Mouse (Mus musculus) hindbrain, embryonic 10.5 days (tissue): ENCODE data around the gene Vmn1r45. TPM values are rescaled to one million over a fixed set of nuclear protein-coding genes. Genes with fewer than 3 reads are reported as not detected.
"Not testable (repeated sequence)": the region's sequence is repeated elsewhere in the genome, so short reads cannot be mapped to it uniquely, and the experiment has no call there.

Experiments used
- DNase-seq: peaks from one replicate; pipeline ENCODE4 v3.0.0-alpha.2; 2017; ENCODE audit warnings: low spot score
- H3K27ac ChIP-seq: fragments of 300-500 bp; sonication (generic); 2 replicates; pipeline ENCODE4 v1.5.1; 2016; ENCODE audit warnings: mild to moderate bottlenecking, moderate library complexity
- H3K27me3 ChIP-seq: fragments of 300-500 bp; sonication (generic); 2 replicates; pipeline ENCODE4 v1.6.1; 2016; ENCODE audit warnings: mild to moderate bottlenecking; ENCODE audit not compliant: poor library complexity, insufficient read depth, severe bottlenecking
- H3K36me3 ChIP-seq: fragments of 300-500 bp; sonication (generic); 2 replicates; pipeline ENCODE4 v1.6.1; 2016; ENCODE audit warnings: mild to moderate bottlenecking, moderate library complexity
- H3K4me1 ChIP-seq: fragments of 300-500 bp; sonication (generic); replicated peaks from 2 replicates; pipeline ENCODE4 v1.6.1; 2016; ENCODE audit warnings: mild to moderate bottlenecking
- H3K4me3 ChIP-seq: fragments of 300-500 bp; sonication (generic); 2 replicates; pipeline ENCODE4 v1.5.1; 2016; ENCODE audit warnings: mild to moderate bottlenecking, moderate library complexity
- H3K9me3 ChIP-seq: fragments of 300-500 bp; sonication (generic); 2 replicates; pipeline ENCODE4 v1.6.1; 2016; ENCODE audit warnings: mild to moderate bottlenecking, moderate library complexity
- WGBS: fragments of 180-500 bp; shearing (Covaris S2); methylation state at CpG from one replicate; pipeline ENCODE4 v1.1.7; 2016; 5-methylcytosine and 5-hydroxymethylcytosine counted together
- polyA plus RNA-seq: library from polyadenylated mRNA; unstranded; fragments of >200 nt; fragmentation: Nextera tagmentation; extraction: Ambion mirVana; gene quantifications from 2 replicates; pipeline ENCODE4 v1.2.1, GENCODE M21; 2016

Gene Vmn1r45
- not detected in 2 replicates for polyA plus RNA-seq

DNA sequence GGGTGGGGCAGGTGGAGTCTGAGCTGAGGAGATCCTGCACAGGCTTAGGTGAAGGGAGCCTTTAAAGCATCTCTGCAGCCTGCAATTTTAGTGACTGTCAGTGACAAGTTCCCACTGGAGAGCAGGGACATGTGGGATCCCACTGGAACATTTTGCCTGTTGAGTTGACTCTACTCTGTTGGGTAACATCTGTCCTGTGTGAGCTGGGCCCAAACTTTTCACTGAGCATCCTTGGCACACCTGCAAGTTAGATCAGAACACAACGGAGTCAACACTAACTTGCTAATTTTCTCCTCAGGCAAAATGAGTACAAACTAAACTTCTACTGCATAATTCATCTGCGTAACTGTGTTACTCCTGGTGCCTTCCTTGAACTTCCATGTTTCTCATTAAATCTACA, at the start of gene Vmn1r45:
TSS of gene Vmn1r45 (minus strand) at position 101 of the 400 bp plus-strand sequence.
- WGBS, result 92% methylated on average over 2 of the region's 2 CpGs
- DNase-seq, result not testable (repeated sequence)

GRCm38 (mm10) chr6:89985989-89986388, 45.6 kb upstream of the Vmn1r45 start:
- DNase-seq, result no peak
- Histone ChIP-seq H3K4me1 (no peaks in the 10 kb centered on the region), H3K27ac (no peak overlapping the region), H3K36me3 (no peaks in the 10 kb centered on the region), H3K9me3 (peaks cover 33% of the 10 kb centered on the region), H3K4me3 (no peak overlapping the region), H3K27me3 (no peaks in the 10 kb centered on the region)
- WGBS, result 10% methylated on average over 1 of the region's 1 CpGs

More for the DNA sequence above, at the start of gene Vmn1r45:
- H3K27ac ChIP-seq, H3K4me3 ChIP-seq, H3K4me1 ChIP-seq, H3K27me3 ChIP-seq, H3K36me3 ChIP-seq: not testable (repeated sequence)
- peaks cover 13% of the 10 kb centered on the region for H3K9me3 ChIP-seq

GRCm38 (mm10) chr6:89969013-89969412, 28.6 kb upstream of the Vmn1r45 start, which contains the start of gene Vmn1r46:
Gene Vmn1r46 (plus strand): TSS chr6:89969313.
- no peak within 1 kb of the TSS for H3K4me3 ChIP-seq
- no peaks in the 10 kb centered on the region for H3K4me1 ChIP-seq
- H3K27me3 ChIP-seq, result no peaks in the 10 kb centered on the region
- peaks cover 42% of the 10 kb centered on the region; the same call in 1 of the 2 replicates for H3K9me3 ChIP-seq
- H3K36me3 ChIP-seq, result no peaks in the 10 kb centered on the region
- H3K27ac ChIP-seq, result no peak within 1 kb of the TSS
- DNase-seq, result no peak
- 74% methylated on average over 2 of the region's 2 CpGs for WGBS

- no peaks in the 10 kb centered on the region for H3K4me1 ChIP-seq
- H3K36me3 ChIP-seq, result no peaks in the 10 kb centered on the region
- no peaks in the 10 kb centered on the region for H3K27me3 ChIP-seq
- H3K27ac ChIP-seq, result no peak overlapping the region
- DNase-seq, result no peak
- H3K4me3 ChIP-seq, result no peak overlapping the region
- H3K9me3 ChIP-seq, result peaks cover 35% of the 10 kb centered on the region; the same call in 1 of the 2 replicates
These were observed 25.9 kb upstream of the Vmn1r45 start for GRCm38 (mm10) chr6:89966341-89966740.

DNA sequence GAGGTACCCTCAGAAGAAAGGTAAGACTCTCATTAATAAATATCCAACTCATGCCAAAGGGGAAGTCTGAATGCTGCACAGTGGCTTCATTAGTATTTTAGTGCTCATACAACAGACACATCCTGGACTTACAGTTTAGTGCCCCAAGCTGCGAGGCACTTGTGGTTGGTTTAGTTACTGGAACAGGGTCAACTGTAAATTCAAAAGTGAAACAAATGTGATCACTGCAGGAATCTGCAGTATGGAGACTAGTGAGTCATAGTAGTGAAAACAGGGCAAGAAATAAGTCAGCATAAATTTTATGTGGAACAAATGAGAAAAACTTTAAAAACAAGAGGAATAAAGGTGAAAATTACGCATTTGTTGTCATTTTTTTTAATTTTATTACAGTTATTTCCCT, 13.2 kb upstream of the Vmn1r45 start:
- H3K4me1 ChIP-seq, result no peaks in the 10 kb centered on the region
- 77% methylated on average over 2 of the region's 2 CpGs for WGBS
- no peaks in the 10 kb centered on the region for H3K27me3 ChIP-seq
- H3K27ac ChIP-seq, result no peak overlapping the region
- H3K4me3 ChIP-seq, result no peak overlapping the region
- DNase-seq, result no peak
- no peaks in the 10 kb centered on the region for H3K36me3 ChIP-seq
- peaks cover 26% of the 10 kb centered on the region; the same call in 1 of the 2 replicates for H3K9me3 ChIP-seq

- Histone ChIP-seq H3K36me3 (no peaks in the 10 kb centered on the region), H3K9me3 (peaks cover 13% of the 10 kb centered on the region), H3K4me1 (no peaks in the 10 kb centered on the region), H3K27me3 (no peaks in the 10 kb centered on the region), H3K27ac (no peak overlapping the region), H3K4me3 (no peak overlapping the region)
- DNase-seq, result no peak
- WGBS, result 84% methylated on average over 2 of the region's 2 CpGs
These were observed 528 bp upstream of the Vmn1r45 start for GRCm38 (mm10) chr6:89940926-89941325.

GRCm38 (mm10) chr6:89883812-89884211, 56.6 kb downstream of the Vmn1r45 start:
- no peaks in the 10 kb centered on the region for H3K4me1 ChIP-seq
- H3K27me3 ChIP-seq, result no peaks in the 10 kb centered on the region
- H3K36me3 ChIP-seq, result no peaks in the 10 kb centered on the region
- no peak overlapping the region for H3K4me3 ChIP-seq
- no peak for DNase-seq
- WGBS, result 62% methylated on average over 2 of the region's 2 CpGs
- no peak overlapping the region for H3K27ac ChIP-seq
- peaks cover 33% of the 10 kb centered on the region; the same call in 1 of the 2 replicates for H3K9me3 ChIP-seq

DNA sequence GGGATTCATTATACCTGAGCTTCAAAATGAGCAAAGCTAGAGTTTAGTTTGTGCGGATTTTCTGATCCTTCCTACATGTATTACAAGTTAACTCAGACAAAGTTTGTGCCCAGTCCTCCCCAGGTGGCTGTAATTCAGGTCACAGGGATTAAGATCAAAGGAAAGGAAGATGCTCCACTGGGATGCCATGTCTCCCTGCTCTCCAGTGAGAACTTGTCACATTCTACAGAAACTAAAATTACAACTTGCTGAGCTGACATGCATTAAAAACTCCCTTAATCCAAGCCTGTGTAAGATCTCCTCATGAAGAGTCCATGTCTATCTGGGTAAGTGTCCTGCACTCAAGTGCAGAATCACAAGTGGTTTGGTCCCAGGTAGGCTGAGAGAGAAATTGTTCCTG, 57.0 kb downstream of the Vmn1r45 start, which contains the start of gene Vmn1r44:
TSS of gene Vmn1r44 (plus strand) at position 301 of the 400 bp plus-strand sequence.
- DNase-seq, result no peak
- H3K9me3 ChIP-seq, result peaks cover 31% of the 10 kb centered on the region; the same call in 1 of the 2 replicates
- no peaks in the 10 kb centered on the region for H3K4me1 ChIP-seq
- no peak within 1 kb of the TSS for H3K4me3 ChIP-seq
- no peak within 1 kb of the TSS for H3K27ac ChIP-seq
- H3K36me3 ChIP-seq, result no peaks in the 10 kb centered on the region
- WGBS, result 86% methylated on average over 1 of the region's 1 CpGs
- H3K27me3 ChIP-seq, result no peaks in the 10 kb centered on the region

Other genes with a start within 250 kb of the Vmn1r45 start
- gene Vmn1r40, start 233.1 kb downstream of the Vmn1r45 start, polyA plus RNA-seq, result not detected in 2 replicates
- not detected in 2 replicates for gene Vmn1r41, start 199.8 kb downstream of the Vmn1r45 start, polyA plus RNA-seq
- gene Vmn1r42, start 64.2 kb downstream of the Vmn1r45 start, polyA plus RNA-seq, result not detected in 2 replicates
- gene Vmn1r43, start 64.2 kb downstream of the Vmn1r45 start, polyA plus RNA-seq, result not detected in 2 replicates
- not detected in 2 replicates for gene Vmn1r44, start 56.9 kb downstream of the Vmn1r45 start, polyA plus RNA-seq
- gene Vmn1r46, start 28.7 kb upstream of the Vmn1r45 start, polyA plus RNA-seq, result not detected in 2 replicates
- not detected in 2 replicates for gene Vmn1r47, start 75.5 kb upstream of the Vmn1r45 start, polyA plus RNA-seq
- not detected in 2 replicates for gene Vmn1r48, start 96.2 kb upstream of the Vmn1r45 start, polyA plus RNA-seq
- not detected in 2 replicates for gene Vmn1r49, start 137.9 kb upstream of the Vmn1r45 start, polyA plus RNA-seq
- not detected in 2 replicates for gene Vmn1r50, start 160.8 kb upstream of the Vmn1r45 start, polyA plus RNA-seq
- gene Vmn1r51, start 182.0 kb upstream of the Vmn1r45 start, polyA plus RNA-seq, result not detected in 2 replicates
- not detected in 2 replicates for gene Vmn1r52, start 234.2 kb upstream of the Vmn1r45 start, polyA plus RNA-seq